Mouse (Mus musculus): ENCODE data around the gene Cib1.

Cib1 gene

GRCm38 (mm10) chr7:80201888-80202540 is 30.6 kb downstream of the Cib1 start:
- no peak for DNase-seq (ENCODE audit: low read depth, low spot score)

GRCm38 (mm10) chr7:80200963-80201539 is 31.6 kb downstream of the Cib1 start:
- no peak for DNase-seq (ENCODE audit: low read depth, low spot score)

DNA sequence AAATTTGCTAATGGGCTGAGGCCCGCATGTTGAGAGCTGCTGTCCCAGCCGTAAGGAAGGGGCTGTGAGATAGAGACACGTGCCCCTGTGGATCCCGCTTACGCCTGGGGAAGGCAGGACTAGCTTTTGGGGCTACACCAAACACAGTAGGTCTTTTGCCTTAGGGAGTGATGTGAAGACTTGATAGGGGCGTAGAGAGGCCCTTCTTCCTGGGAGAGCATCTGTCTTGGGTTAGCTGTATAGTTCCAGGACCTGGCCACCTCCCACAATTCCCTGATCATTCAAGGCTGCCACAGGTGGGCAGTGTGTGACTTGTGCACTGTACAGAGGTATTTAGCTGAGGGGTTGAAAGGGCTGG is 32.0 kb downstream of the Cib1 start:
- no peak for DNase-seq (ENCODE audit: low read depth, low spot score)

DNA sequence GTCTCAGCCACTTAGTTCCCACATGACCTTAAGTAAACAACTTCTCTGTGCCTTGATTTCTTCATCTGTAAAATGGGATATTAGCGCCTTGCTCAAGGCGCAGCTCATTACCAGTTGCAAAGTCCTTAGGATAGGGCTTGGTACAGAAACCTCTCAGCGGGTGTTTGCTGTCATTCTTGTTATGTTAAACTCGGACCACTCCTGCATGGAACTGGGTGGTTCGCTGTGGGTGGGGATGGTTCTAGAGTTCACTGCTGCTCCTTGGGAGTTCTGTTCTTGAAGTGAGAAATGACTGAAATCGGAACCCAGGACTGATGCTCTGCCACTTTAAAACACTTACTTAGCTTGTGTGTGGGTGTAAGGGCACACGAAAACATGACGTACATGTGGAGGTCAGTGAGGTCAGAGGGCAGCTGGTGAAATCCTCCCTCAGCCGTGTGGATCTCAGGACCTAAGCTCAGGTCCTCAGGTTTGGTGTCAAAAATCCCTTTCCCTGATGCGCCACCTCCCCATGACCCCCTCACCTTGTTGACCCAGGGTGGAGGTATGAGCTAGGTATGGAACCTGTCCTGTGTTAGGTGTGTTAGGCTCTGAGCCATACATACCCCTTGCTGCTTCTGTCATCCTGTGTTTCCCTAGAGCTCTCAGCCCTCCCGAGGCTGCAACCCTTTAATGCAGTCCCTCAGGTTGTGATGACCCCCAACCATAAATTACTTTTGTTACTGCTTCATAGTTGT is 32.6 kb downstream of the Cib1 start:
- DNase-seq (ENCODE audit: low read depth, low spot score): no peak

GRCm38 (mm10) chr7:80199286-80199685 is 33.3 kb downstream of the Cib1 start:
- no peak for DNase-seq (ENCODE audit: low read depth, low spot score)

GRCm38 (mm10) chr7:80198863-80199262 is 33.8 kb downstream of the Cib1 start:
- DNase-seq (ENCODE audit: low read depth, low spot score): no peak

DNA sequence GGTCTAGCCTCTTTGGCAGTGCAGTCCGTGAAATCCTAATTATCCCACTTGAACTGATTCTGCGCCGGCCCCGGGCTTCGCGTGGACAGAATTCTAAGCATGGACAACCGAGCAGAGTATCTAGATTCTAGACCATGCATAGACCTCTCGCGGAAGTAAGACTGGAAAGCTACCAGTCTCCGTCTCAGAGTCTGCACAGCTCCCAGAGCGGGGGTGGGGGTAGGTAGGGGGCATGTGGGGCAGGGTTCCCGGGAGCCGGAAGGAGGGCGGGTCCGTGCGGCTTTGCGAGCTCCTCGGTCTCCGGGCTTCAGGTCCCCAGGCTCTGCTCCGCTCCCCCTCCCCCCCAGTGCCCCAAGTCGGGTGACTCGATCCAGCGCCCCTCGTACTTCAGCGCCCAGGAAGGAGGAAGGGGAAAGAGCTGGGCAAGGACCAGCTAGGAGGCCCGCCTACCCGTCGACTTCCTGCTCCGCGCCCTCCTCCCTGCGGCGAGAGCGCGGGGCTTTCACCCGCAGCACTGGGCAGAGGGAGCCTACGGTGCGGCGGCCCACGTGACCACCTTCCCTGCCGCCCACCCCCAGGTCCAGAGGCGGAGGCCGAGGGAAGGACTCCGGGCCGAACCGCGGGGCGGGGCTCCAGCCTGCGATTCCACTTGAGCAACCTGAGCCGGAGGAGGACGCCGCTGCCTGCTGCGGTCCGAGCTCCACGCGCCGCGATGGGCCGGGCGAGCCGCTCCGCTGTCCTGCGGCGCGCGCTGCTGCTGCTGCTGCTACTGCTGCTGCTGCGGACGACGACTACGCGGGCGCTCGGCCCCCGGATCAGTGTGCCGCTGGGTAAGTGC is 34.5 kb downstream of the Cib1 start:
- DNase-seq (ENCODE audit: low read depth, low spot score): peak; percentile 93

GRCm38 (mm10) chr7:80197371-80197770 is 35.2 kb downstream of the Cib1 start:
- no peak for DNase-seq (ENCODE audit: low read depth, low spot score)

DNA sequence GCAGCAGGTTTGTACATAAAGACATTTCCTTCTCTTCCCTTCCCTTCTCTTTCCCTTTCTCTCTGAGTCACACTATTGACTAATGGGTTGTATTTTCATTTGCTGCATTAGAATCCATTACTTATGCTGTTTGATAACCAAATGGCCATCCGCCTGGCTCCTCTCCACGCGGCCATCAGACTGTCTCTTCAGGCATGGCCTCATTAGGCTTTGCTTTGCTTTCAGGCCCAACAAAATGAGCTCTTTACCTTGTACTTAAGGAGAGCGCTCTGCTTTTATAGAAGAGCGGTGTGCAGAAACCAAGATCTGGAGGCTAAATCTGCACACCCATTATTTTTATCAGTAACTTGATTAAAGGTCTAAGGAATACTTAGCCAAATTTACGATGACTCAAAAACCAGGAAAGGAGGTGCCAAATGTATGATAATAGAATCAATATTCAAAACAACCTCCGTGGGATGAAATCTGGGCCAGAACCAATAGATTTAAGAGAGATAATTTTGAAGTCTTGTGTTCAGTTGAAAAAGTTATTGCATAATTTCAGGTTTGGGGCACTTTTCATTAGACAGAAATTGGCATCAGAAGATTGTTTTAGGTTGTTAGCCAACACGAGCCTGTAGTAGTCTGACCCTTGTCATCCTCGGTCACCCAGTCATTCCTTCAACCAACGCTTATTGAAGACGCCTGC is 36.9 kb downstream of the Cib1 start:
- DNase-seq (ENCODE audit: low read depth, low spot score): no peak

DNA sequence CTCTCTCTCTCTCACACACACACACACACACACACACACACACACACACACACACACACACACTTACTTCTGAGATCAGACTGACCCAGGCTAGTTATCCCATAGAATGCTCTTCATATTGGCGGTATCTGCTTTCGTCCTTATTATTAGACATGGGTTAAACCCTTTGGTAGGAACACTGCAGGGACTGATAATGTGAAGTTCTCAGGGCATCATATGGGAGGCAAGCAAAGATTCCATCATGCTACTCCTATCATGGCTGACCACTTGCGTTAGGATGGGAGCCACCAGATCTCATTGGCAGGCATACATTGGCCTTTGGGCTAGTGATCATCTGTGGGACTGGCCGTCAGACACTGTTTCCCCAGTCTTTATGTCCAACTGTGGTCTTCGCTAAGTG is 37.5 kb downstream of the Cib1 start:
- DNase-seq (ENCODE audit: low read depth, low spot score): no peak

GRCm38 (mm10) chr7:80193941-80194739 is 38.5 kb downstream of the Cib1 start:
- DNase-seq (ENCODE audit: low read depth, low spot score): no peak

- peak; percentile 82 for DNase-seq (ENCODE audit: low read depth, low spot score)
Observed at GRCm38 (mm10) chr7:80192226-80193061, 40.2 kb downstream of the Cib1 start.

GRCm38 (mm10) chr7:80191455-80191854 is 41.2 kb downstream of the Cib1 start:
- DNase-seq (ENCODE audit: low read depth, low spot score): no peak

GRCm38 (mm10) chr7:80189147-80189933 is 43.3 kb downstream of the Cib1 start:
- DNase-seq (ENCODE audit: low read depth, low spot score): no peak

DNA sequence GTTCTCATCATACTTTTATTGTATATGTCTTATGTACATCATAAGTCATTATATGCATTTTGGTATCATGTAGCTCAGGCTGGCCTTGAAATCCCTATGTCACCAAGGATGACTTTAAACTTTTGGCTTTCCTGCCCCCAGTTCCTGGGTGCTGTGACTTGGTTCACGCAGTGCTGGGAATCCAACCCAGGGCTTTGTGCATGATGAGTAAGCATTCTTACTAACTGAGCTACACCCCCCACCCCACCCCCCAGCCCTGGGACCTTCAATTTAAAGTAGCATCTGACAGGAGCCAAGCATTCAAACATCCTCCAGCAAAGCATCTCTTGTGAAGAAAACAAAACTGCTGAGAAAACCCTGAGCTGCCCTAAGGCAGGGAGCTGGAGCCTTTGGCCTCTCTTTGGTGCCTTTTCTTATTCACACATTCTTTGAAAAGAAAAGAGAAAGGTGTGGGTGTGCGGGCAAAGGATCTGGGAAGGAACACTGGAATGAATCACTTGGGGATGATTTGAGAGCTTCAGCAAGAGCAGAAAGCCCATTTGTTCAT is 44.0 kb downstream of the Cib1 start:
- no peak for DNase-seq (ENCODE audit: low read depth, low spot score)

DNA sequence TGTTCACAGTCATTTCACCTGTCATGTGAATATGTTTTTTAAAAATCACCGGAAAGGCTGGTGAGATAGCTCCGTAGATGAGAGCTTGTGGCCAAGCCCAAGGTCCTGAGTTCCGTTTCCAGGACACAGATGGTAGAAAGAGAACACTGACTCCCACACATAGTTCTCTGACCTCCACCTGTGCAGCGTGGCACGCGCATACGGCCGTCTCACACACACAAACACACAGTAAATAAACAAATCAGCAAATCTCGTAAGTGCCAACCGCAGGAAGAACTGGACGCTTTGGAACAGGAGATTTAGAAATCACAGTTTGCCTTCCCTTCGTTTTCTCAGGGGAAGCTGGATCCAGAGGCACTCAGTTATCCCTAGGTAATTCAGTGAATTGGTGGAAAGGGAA is 45.1 kb downstream of the Cib1 start:
- DNase-seq (ENCODE audit: low read depth, low spot score): no peak

- DNase-seq (ENCODE audit: low read depth, low spot score): peak; percentile 92
Observed at GRCm38 (mm10) chr7:80186531-80187296, 45.9 kb downstream of the Cib1 start, which contains the start of gene Sema4b. Sema4b (plus strand) TSS chr7:80186841.

- no peak for DNase-seq (ENCODE audit: low read depth, low spot score)
Observed at GRCm38 (mm10) chr7:80186021-80186420, 46.6 kb downstream of the Cib1 start.
